Comparison of ENCODE assay signal across 12 mouse cellular contexts in the genomic region with DNA sequence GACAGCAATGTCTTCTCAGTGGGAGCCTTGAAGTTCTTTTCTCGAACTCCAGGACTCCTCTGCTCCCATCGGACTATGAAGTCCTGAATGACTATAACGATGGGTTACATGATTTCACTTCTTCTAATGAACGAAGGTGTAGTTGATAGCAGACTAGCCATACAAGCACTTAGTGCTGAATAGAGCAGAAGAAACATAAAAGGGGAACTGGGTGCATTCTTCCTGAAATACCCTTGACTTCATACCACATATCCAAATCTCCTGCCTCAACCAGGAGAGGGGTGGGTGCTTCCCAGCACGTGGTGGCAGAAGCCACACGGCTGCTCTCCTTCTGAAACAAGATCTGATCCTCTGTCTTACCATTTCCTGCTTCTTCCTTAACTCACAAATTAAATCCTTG.
"Had no signal": no experiment of that assay in that cellular context is flagged by ENCODE, and none has a peak within 500 bp of the region (broad histone marks: within the 10 kb centered on the region; RNA-seq: fewer than 3 reads in every experiment).

No protein-coding gene starts in this region.

- DNase-seq: lung, adult 18-20 months; lung, embryonic 14.5 days; lung, postnatal 10 days; lung, postnatal 4 days; midbrain, embryonic 14.5 days; right cerebral cortex, postnatal 25 days; right cerebral cortex, postnatal 4 days; spleen, adult 18-20 months; thymus, adult 2 months; thymus, postnatal 25 days; thymus, postnatal 4 days had no signal

- ATAC-seq: midbrain, embryonic 16.5 days had no signal
